Mouse (Mus musculus) liver, embryonic 14.5 days (tissue): ENCODE data around the gene Mtg2.

Experiments used
- CTCF ChIP-seq: IDR thresholded peaks from 2 replicates; pipeline ENCODE4 v1.5.1; 2016; ENCODE audit warnings: antibody characterized with exemption, low read depth, control low read depth
- EP300 ChIP-seq: IDR thresholded peaks from 2 replicates; pipeline ENCODE4 v1.6.1; 2016; ENCODE audit warnings: antibody characterized with exemption, low read depth

- no peak for TF ChIP-seq CTCF
- no peak for TF ChIP-seq EP300
Observed at GRCm38 (mm10) chr2:180025861-180026200, 44.6 kb upstream of the Mtg2 start.
